7 mouse cellular contexts compared by ENCODE assay signal in genomic region chr4:148164461-148164860, GRCm38 (mm10). TPM values are rescaled to one million over a fixed set of nuclear protein-coding genes. Genes with fewer than 3 reads are reported as not detected.
DNase-seq lines count a peak whose midpoint lies in the region; ATAC-seq and TF ChIP-seq lines count a peak whose summit lies in the region.

No protein-coding gene starts in this region.

- H3K9ac ChIP-seq in lung, embryonic 14.5 days = no peak overlapping the region
- H3K9ac ChIP-seq in forebrain, embryonic 14.5 days (ENCODE audit: low read length) = peak overlapping the region; percentile 48; the same call in 1 of the 2 replicates
- H3K9ac ChIP-seq in stomach, embryonic 14.5 days (replicated peaks; ENCODE audit: low read depth, low read length) = no peak overlapping the region

- H3K36me3 ChIP-seq in lung, embryonic 14.5 days (ENCODE audit: insufficient read depth) = no peaks in the 10 kb centered on the region
- no peaks in the 10 kb centered on the region for H3K36me3 ChIP-seq in forebrain, embryonic 14.5 days (ENCODE audit: control insufficient read depth, insufficient read depth, low read length)
- H3K36me3 ChIP-seq in limb, embryonic 10.5 days = no peaks in the 10 kb centered on the region
- no peaks in the 10 kb centered on the region for H3K36me3 ChIP-seq in stomach, embryonic 14.5 days (ENCODE audit: control insufficient read depth, insufficient read depth, low read length)

- no peak for ATAC-seq in lung, embryonic 14.5 days (ENCODE audit: insufficient read depth)
- no peak for ATAC-seq in forebrain, embryonic 14.5 days
- ATAC-seq in stomach, embryonic 14.5 days (ENCODE audit: insufficient number of reproducible peaks, insufficient read depth, low FRiP score, low read depth) = no peak

- no peak for TF ChIP-seq CTCF in lung, embryonic 14.5 days (IDR thresholded peaks at IDR 0.05; ENCODE audit: low read depth)

- H3K27me3 ChIP-seq in lung, embryonic 14.5 days (ENCODE audit: insufficient read depth, low read length) = peaks cover 77% of the 10 kb centered on the region
- H3K27me3 ChIP-seq in forebrain, embryonic 14.5 days (replicated peaks; ENCODE audit: control insufficient read depth, insufficient read depth, low read length) = peaks cover 53% of the 10 kb centered on the region
- H3K27me3 ChIP-seq in limb, embryonic 10.5 days (ENCODE audit: low read depth, poor library complexity, severe bottlenecking) = peaks cover 97% of the 10 kb centered on the region
- H3K27me3 ChIP-seq in stomach, embryonic 14.5 days (ENCODE audit: control insufficient read depth, insufficient read depth, low read length) = peaks cover 48% of the 10 kb centered on the region

- peak overlapping the region; percentile 54; the same call in 1 of the 2 replicates for H3K4me2 ChIP-seq in lung, embryonic 14.5 days
- H3K4me2 ChIP-seq in forebrain, embryonic 14.5 days (ENCODE audit: low read length) = peak overlapping the region; percentile 58; the same call in 1 of the 2 replicates
- peak overlapping the region; percentile 45; the same call in 1 of the 2 replicates for H3K4me2 ChIP-seq in stomach, embryonic 14.5 days (replicated peaks; ENCODE audit: low read depth, low read length)

- H3K9me3 ChIP-seq in lung, embryonic 14.5 days (ENCODE audit: low read depth, low read length) = no peaks in the 10 kb centered on the region
- no peaks in the 10 kb centered on the region for H3K9me3 ChIP-seq in forebrain, embryonic 14.5 days (replicated peaks; ENCODE audit: control insufficient read depth, low read length)
- H3K9me3 ChIP-seq in limb, embryonic 10.5 days (replicated peaks) = no peaks in the 10 kb centered on the region
- no peaks in the 10 kb centered on the region for H3K9me3 ChIP-seq in stomach, embryonic 14.5 days (ENCODE audit: control insufficient read depth, low read depth, low read length)

- H3K4me1 ChIP-seq in lung, embryonic 14.5 days (ENCODE audit: insufficient read depth) = no peaks in the 10 kb centered on the region
- H3K4me1 ChIP-seq in forebrain, embryonic 14.5 days (ENCODE audit: control insufficient read depth, insufficient read depth, low read length) = peaks cover 9% of the 10 kb centered on the region; the same call in 1 of the 2 replicates
- H3K4me1 ChIP-seq in limb, embryonic 10.5 days = peaks cover 55% of the 10 kb centered on the region
- no peaks in the 10 kb centered on the region for H3K4me1 ChIP-seq in stomach, embryonic 14.5 days (ENCODE audit: control insufficient read depth, insufficient read depth, low read length)

- DNase-seq in lung, embryonic 14.5 days = no peak
- no peak for DNase-seq in lung, postnatal 36 days
- DNase-seq in forebrain, embryonic 14.5 days (ENCODE audit: low spot score) = no peak
- no peak for DNase-seq in limb, embryonic 10.5 days (ENCODE audit: low spot score)
- no peak for DNase-seq in right cerebral cortex, postnatal 14 days
- no peak for DNase-seq in adrenal gland, adult (ENCODE audit: inconsistent age in 2 of 2, low spot score in 1 of 2)

- H3K27ac ChIP-seq in lung, embryonic 14.5 days (ENCODE audit: low read depth) = no peak overlapping the region
- H3K27ac ChIP-seq in forebrain, embryonic 14.5 days (ENCODE audit: low read depth, low read length) = no peak overlapping the region
- H3K27ac ChIP-seq in limb, embryonic 10.5 days = no peak overlapping the region
- H3K27ac ChIP-seq in stomach, embryonic 14.5 days (ENCODE audit: low read length) = no peak overlapping the region

- H3K4me3 ChIP-seq in lung, embryonic 14.5 days (ENCODE audit: low read depth, low read length) = no peak overlapping the region
- peak overlapping the region; percentile 26 for H3K4me3 ChIP-seq in forebrain, embryonic 14.5 days (ENCODE audit: low read depth, low read length)
- H3K4me3 ChIP-seq in limb, embryonic 10.5 days = peak overlapping the region; percentile 47
- peak overlapping the region; percentile 16; the same call in 1 of the 2 replicates for H3K4me3 ChIP-seq in stomach, embryonic 14.5 days (ENCODE audit: low read depth, low read length)

- 1% methylated on average over 16 of the region's 16 CpGs for WGBS in lung, embryonic 14.5 days
- WGBS in forebrain, embryonic 14.5 days = 1% methylated on average over 16 of the region's 16 CpGs
- 3% methylated on average over 16 of the region's 16 CpGs for WGBS in limb, embryonic 10.5 days
- WGBS in stomach, embryonic 14.5 days = 1% methylated on average over 16 of the region's 16 CpGs

RNA-seq across cellular contexts. Expression of gene Fbxo2, which starts 4.0 kb away (rescaled TPM):
- 0.72 and 1.1 TPM in 2 replicates for polyA plus RNA-seq in lung, embryonic 14.5 days (2014; fragmentation: Nextera tagmentation; extraction: Ambion mirVana)
- 2.2 and 3.2 TPM in 2 replicates for polyA plus RNA-seq in forebrain, embryonic 14.5 days (2014; fragmentation: Nextera tagmentation; extraction: Ambion mirVana)
- 0.49 and 0.65 TPM in 2 replicates for polyA plus RNA-seq in limb, embryonic 10.5 days (2016; fragmentation: Nextera tagmentation; extraction: Ambion mirVana)
- polyA plus RNA-seq in stomach, embryonic 14.5 days (2014; fragmentation: Nextera tagmentation; extraction: Ambion mirVana) = 1.3 and 1.7 TPM in 2 replicates

RNA-seq across cellular contexts. Expression of gene Fbxo44, which starts 4.2 kb away (rescaled TPM):
- polyA plus RNA-seq in lung, embryonic 14.5 days (2014; fragmentation: Nextera tagmentation; extraction: Ambion mirVana) = 9.3 and 11.0 TPM in 2 replicates
- 70.6 and 76.3 TPM in 2 replicates for polyA plus RNA-seq in forebrain, embryonic 14.5 days (2014; fragmentation: Nextera tagmentation; extraction: Ambion mirVana)
- 4.4 and 9.7 TPM in 2 replicates for polyA plus RNA-seq in limb, embryonic 10.5 days (2016; fragmentation: Nextera tagmentation; extraction: Ambion mirVana)
- 11.9 and 14.2 TPM in 2 replicates for polyA plus RNA-seq in stomach, embryonic 14.5 days (2014; fragmentation: Nextera tagmentation; extraction: Ambion mirVana)

RNA-seq across cellular contexts. Expression of gene Fbxo6, which starts 12.5 kb away (rescaled TPM):
- 10.8 and 12.3 TPM in 2 replicates for polyA plus RNA-seq in lung, embryonic 14.5 days (2014; fragmentation: Nextera tagmentation; extraction: Ambion mirVana)
- polyA plus RNA-seq in forebrain, embryonic 14.5 days (2014; fragmentation: Nextera tagmentation; extraction: Ambion mirVana) = 19.0 and 20.6 TPM in 2 replicates
- polyA plus RNA-seq in limb, embryonic 10.5 days (2016; fragmentation: Nextera tagmentation; extraction: Ambion mirVana) = 9.0 and 11.1 TPM in 2 replicates
- 13.9 and 17.6 TPM in 2 replicates for polyA plus RNA-seq in stomach, embryonic 14.5 days (2014; fragmentation: Nextera tagmentation; extraction: Ambion mirVana)

RNA-seq across cellular contexts. Expression of gene Draxin, which starts 34.0 kb away (rescaled TPM):
- polyA plus RNA-seq in lung, embryonic 14.5 days (2014; fragmentation: Nextera tagmentation; extraction: Ambion mirVana) = not detected in 2 replicates
- 18.8 and 20.7 TPM in 2 replicates for polyA plus RNA-seq in forebrain, embryonic 14.5 days (2014; fragmentation: Nextera tagmentation; extraction: Ambion mirVana)
- 0.78 and 1.3 TPM in 2 replicates for polyA plus RNA-seq in limb, embryonic 10.5 days (2016; fragmentation: Nextera tagmentation; extraction: Ambion mirVana)
- 0.07 and 0.20 TPM in 2 replicates for polyA plus RNA-seq in stomach, embryonic 14.5 days (2014; fragmentation: Nextera tagmentation; extraction: Ambion mirVana)

RNA-seq across cellular contexts. Expression of gene Mad2l2, which starts 34.3 kb away (rescaled TPM):
- 60.2 and 61.1 TPM in 2 replicates for polyA plus RNA-seq in lung, embryonic 14.5 days (2014; fragmentation: Nextera tagmentation; extraction: Ambion mirVana)
- 129 and 141 TPM in 2 replicates for polyA plus RNA-seq in forebrain, embryonic 14.5 days (2014; fragmentation: Nextera tagmentation; extraction: Ambion mirVana)
- 71.7 and 93.8 TPM in 2 replicates for polyA plus RNA-seq in limb, embryonic 10.5 days (2016; fragmentation: Nextera tagmentation; extraction: Ambion mirVana)
- polyA plus RNA-seq in stomach, embryonic 14.5 days (2014; fragmentation: Nextera tagmentation; extraction: Ambion mirVana) = 51.2 and 54.7 TPM in 2 replicates
